Mouse (Mus musculus): ENCODE results near the gene Nxt2. TPM values are rescaled to one million over a fixed set of nuclear protein-coding genes. Genes with fewer than 3 reads are reported as not detected.
"Not testable (repeated sequence)": the region's sequence is repeated elsewhere in the genome, so short reads cannot be mapped to it uniquely, and the experiment has no call there.

Nxt2 gene
- polyA plus RNA-seq, 1 experiment from 2014 or later = 7.2 TPM

DNA sequence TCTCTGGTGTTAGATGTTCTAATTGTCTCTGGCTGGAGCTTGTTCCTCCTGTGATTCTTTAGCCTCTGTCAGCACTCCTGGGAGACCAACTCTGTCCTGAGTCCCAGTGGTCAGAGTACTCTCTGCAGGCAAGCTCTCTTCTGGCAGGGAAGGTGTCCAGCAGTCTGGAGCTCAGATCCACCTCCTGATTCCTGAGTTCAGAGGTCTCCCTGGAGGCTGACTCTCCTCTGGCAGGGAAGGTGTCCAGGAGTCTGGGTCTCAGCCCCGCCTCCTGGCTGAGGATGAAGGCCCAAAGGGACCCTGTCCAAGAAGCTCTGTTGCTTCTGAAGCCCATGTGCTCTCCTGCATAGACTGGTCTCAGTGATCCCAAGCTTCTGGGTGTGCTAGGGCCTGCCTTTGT is 9.6 kb downstream of the Nxt2 start:
- H3K27ac ChIP-seq; H3K4me2 ChIP-seq; H3K9me3 ChIP-seq (replicated peaks); H3K36me3 ChIP-seq; H3K9ac ChIP-seq; H3K4me3 ChIP-seq; ATAC-seq; H3K4me1 ChIP-seq; H3K27me3 ChIP-seq (replicated peaks): not testable (repeated sequence)
- WGBS (ENCODE audit: insufficient replicate concordance) = 64% methylated on average over 1 of the region's 1 CpGs

DNA sequence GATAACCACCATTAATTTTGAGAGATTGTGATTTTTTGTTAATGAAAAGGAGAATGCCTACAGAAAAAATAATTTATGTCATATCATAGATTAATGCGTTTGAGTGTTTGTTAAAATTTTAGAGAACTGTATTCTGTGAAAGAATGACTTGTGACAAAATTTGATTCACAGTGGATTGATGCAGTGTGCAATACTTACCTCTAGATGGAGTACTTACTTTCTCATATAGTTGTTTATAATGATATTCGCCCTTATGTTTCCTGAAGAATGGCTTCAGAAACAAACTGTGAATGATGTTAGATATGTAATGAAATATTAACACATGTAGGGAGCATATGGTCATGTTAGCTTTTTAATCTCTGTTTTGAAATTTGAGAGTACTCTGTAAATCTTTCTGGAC is 10.5 kb downstream of the Nxt2 start:
- Histone ChIP-seq H3K4me2 (no peak overlapping the region), H3K4me3 (no peak overlapping the region)
- 34% methylated on average over 2 of the region's 2 CpGs for WGBS (ENCODE audit: insufficient replicate concordance)

DNA sequence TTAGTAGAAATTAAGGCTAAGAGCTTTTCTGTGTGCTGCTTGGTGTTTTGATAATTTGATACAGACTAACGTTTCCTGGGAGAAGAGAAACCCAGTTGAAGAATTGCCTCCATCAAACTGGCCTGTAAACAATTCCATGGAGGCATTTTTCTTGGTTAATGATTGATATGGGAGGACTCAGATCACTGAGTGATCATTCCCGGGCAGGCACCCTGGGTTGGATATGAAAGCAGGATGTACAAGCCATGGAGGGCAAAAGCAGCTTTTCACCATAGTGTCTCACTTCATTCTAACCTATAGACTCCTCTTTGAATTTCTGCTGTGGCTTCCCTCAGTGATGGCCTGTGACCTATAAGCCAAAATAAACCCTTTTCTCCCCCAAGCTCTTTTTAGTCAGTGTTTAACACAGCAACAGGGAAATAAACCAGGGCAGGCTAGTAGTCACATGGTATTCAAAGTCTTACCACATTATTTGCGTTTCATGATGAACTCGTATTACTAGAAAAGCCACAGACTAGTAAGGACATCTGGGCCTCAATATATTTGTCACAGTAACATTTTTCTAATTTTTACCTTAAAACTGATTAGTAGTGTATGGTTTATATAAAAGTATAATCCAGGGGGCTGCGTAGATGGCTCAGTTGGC is 19.2 kb downstream of the Nxt2 start:
- Histone ChIP-seq H3K9me3 (replicated peaks) (no peaks in the 10 kb centered on the region), H3K4me2 (no peak overlapping the region), H3K4me3 (no peak overlapping the region), H3K27me3 (replicated peaks) (0 out of 2 replicates have a peak, but pooled peaks cover 4% of the 10 kb centered on the region), H3K9ac (no peak overlapping the region), H3K36me3 (no peaks in the 10 kb centered on the region), H3K4me1 (no peaks in the 10 kb centered on the region), H3K27ac (no peak overlapping the region)
- 65% methylated on average over 5 of the region's 5 CpGs for WGBS (ENCODE audit: insufficient replicate concordance)
- no peak for ATAC-seq

More for the DNA sequence above, 10.5 kb downstream of the Nxt2 start:
- Histone ChIP-seq H3K9ac (no peak overlapping the region), H3K27me3 (replicated peaks) (no peaks in the 10 kb centered on the region), H3K4me1 (no peaks in the 10 kb centered on the region), H3K9me3 (replicated peaks) (no peaks in the 10 kb centered on the region), H3K36me3 (no peaks in the 10 kb centered on the region), H3K27ac (no peak overlapping the region)
- ATAC-seq = no peak

DNA sequence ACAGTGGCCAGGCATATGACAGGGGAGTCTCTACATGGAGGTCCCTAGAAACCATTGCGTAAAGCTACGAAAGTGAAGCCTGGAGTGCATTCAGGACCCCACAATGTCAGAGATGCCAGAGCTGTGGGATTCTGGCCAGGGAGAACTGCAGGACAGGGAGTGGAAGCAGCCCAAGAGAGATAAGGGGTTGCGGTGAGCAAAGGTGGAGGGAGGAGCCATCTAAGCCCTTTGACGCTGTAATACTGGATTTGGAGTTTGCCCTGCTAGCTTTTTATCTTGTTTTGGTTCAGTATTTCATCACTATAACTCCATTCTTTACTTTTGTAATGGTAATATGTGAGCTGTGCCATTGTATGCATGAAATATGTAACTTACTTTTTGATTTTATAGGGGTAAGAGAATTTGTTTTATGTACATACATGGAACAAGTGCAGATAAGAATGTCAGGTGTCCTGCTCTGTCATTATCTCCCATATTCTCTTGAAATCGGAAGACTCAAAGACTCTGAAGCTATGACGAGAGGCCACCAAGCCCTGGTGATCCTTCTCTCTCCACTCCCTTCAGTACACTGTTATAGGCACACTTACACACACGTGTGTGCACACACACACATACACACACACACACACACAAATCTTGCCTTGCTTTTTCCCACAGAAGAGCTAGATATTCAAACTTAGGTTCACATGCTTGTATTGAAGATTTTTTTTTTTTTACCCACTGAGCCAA is 23.6 kb downstream of the Nxt2 start:
- no peak overlapping the region for H3K4me3 ChIP-seq
- WGBS (ENCODE audit: insufficient replicate concordance) = 47% methylated on average over 7 of the region's 7 CpGs
- no peaks in the 10 kb centered on the region for H3K4me1 ChIP-seq
- no peaks in the 10 kb centered on the region for H3K36me3 ChIP-seq
- no peak for ATAC-seq
- no peak overlapping the region for H3K9ac ChIP-seq
- H3K27me3 ChIP-seq (replicated peaks) = 0 out of 2 replicates have a peak, but pooled peaks cover 4% of the 10 kb centered on the region
- H3K27ac ChIP-seq = no peak overlapping the region
- no peak overlapping the region for H3K4me2 ChIP-seq
- no peaks in the 10 kb centered on the region for H3K9me3 ChIP-seq (replicated peaks)

GRCm38 (mm10) chrX:142276031-142276430 is 49.5 kb downstream of the Nxt2 start:
- no peak for ATAC-seq
- no peaks in the 10 kb centered on the region for H3K36me3 ChIP-seq
- H3K4me1 ChIP-seq = no peaks in the 10 kb centered on the region
- no peak overlapping the region for H3K4me3 ChIP-seq
- H3K4me2 ChIP-seq = no peak overlapping the region
- no peaks in the 10 kb centered on the region for H3K9me3 ChIP-seq (replicated peaks)
- WGBS (ENCODE audit: insufficient replicate concordance) = 50% methylated on average over 3 of the region's 3 CpGs
- no peaks in the 10 kb centered on the region for H3K27me3 ChIP-seq (replicated peaks)
- H3K27ac ChIP-seq = no peak overlapping the region
- H3K9ac ChIP-seq = no peak overlapping the region

- H3K27ac ChIP-seq = no peak overlapping the region
- no peak for ATAC-seq
- no peaks in the 10 kb centered on the region for H3K9me3 ChIP-seq (replicated peaks)
- H3K4me2 ChIP-seq = no peak overlapping the region
- no peaks in the 10 kb centered on the region for H3K36me3 ChIP-seq
- 40% methylated on average over 3 of the region's 3 CpGs for WGBS (ENCODE audit: insufficient replicate concordance)
- no peaks in the 10 kb centered on the region for H3K27me3 ChIP-seq (replicated peaks)
- H3K9ac ChIP-seq = no peak overlapping the region
- H3K4me1 ChIP-seq = no peaks in the 10 kb centered on the region
- no peak overlapping the region for H3K4me3 ChIP-seq
These were observed 50.0 kb downstream of the Nxt2 start for GRCm38 (mm10) chrX:142276573-142276972.

GRCm38 (mm10) chrX:142285905-142286304 is 59.3 kb downstream of the Nxt2 start:
- Histone ChIP-seq H3K9ac (no peak overlapping the region), H3K9me3 (replicated peaks) (no peaks in the 10 kb centered on the region), H3K27me3 (replicated peaks) (no peaks in the 10 kb centered on the region), H3K4me1 (no peaks in the 10 kb centered on the region), H3K27ac (no peak overlapping the region), H3K36me3 (no peaks in the 10 kb centered on the region), H3K4me3 (no peak overlapping the region), H3K4me2 (no peak overlapping the region)
- no peak for ATAC-seq
- WGBS (ENCODE audit: insufficient replicate concordance) = 34% methylated on average over 5 of the region's 5 CpGs

Other genes starting within 250 kb of the Nxt2 start
- gene Gucy2f, start 29.8 kb upstream of the Nxt2 start, polyA plus RNA-seq (2016; fragmentation: Nextera tagmentation; extraction: Ambion mirVana) = not detected in 2 replicates
- gene Kcne1l, start 79.5 kb downstream of the Nxt2 start, polyA plus RNA-seq (2016; fragmentation: Nextera tagmentation; extraction: Ambion mirVana) = 1.4 and 2.0 TPM in 2 replicates
- 17.6 and 17.8 TPM in 2 replicates for gene Acsl4, start 163.8 kb downstream of the Nxt2 start, polyA plus RNA-seq (2016; fragmentation: Nextera tagmentation; extraction: Ambion mirVana)